Mouse (Mus musculus) stomach, postnatal 0 days (tissue): ENCODE results near the gene Tlcd2.

Source experiments
- CTCF ChIP-seq: IDR thresholded peaks from 2 replicates; pipeline ENCODE4 v1.5.1; 2016; ENCODE audit warnings: antibody characterized with exemption, low read depth, mild to moderate bottlenecking, moderate library complexity
- EP300 ChIP-seq: optimal IDR thresholded peaks from 2 replicates; pipeline ENCODE3; 2016; ENCODE audit warnings: antibody characterized with exemption

- TF ChIP-seq CTCF (no peak), EP300 (no peak)
Measured at GRCm38 (mm10) chr11:75508162-75508561, 46.6 kb downstream of the Tlcd2 start.
